Mouse (Mus musculus) stomach, embryonic 14.5 days (tissue): ENCODE measurements around the gene Mapkapk2. TPM values are rescaled to one million over a fixed set of nuclear protein-coding genes. Genes with fewer than 3 reads are reported as not detected.

Experiments
- ATAC-seq: fragments of 200-750 bp; cut with Nextera tagmentation; 2 replicates; pipeline ENCODE4 v1.8.0; 2017; ENCODE audit warnings: low read depth, moderate TSS enrichment; ENCODE audit not compliant: insufficient number of reproducible peaks, insufficient read depth, low FRiP score
- H3K27ac ChIP-seq: fragments of 300-500 bp; sonication (generic); 2 replicates; pipeline ENCODE4 v1.5.1; 2014; ENCODE audit warnings: mild to moderate bottlenecking, low read length, moderate library complexity, mixed read lengths
- H3K27me3 ChIP-seq: fragments of 300-500 bp; sonication (generic); 2 replicates; pipeline ENCODE4 v1.6.1; 2014; ENCODE audit warnings: low read length, control low read depth, mixed read lengths; ENCODE audit not compliant: control insufficient read depth, insufficient read depth
- H3K36me3 ChIP-seq: fragments of 300-500 bp; sonication (generic); 2 replicates; pipeline ENCODE4 v1.6.1; 2014; ENCODE audit warnings: mild to moderate bottlenecking, control low read depth, low read length, moderate library complexity, mixed read lengths; ENCODE audit not compliant: control insufficient read depth, insufficient read depth
- H3K4me1 ChIP-seq: fragments of 300-500 bp; sonication (generic); 2 replicates; pipeline ENCODE4 v1.6.1; 2014; ENCODE audit warnings: low read length, control low read depth, mixed read lengths; ENCODE audit not compliant: control insufficient read depth, insufficient read depth
- H3K4me2 ChIP-seq: fragments of 300-500 bp; sonication (generic); replicated peaks from 2 replicates; pipeline ENCODE4 v1.6.1; 2014; ENCODE audit warnings: low read depth, low read length, control low read depth
- H3K4me3 ChIP-seq: fragments of 300-500 bp; sonication (generic); 2 replicates; pipeline ENCODE4 v1.5.1; 2014; ENCODE audit warnings: low read depth, low read length, control low read depth
- H3K9ac ChIP-seq: fragments of 300-500 bp; sonication (generic); replicated peaks from 2 replicates; pipeline ENCODE4 v1.6.1; 2014; ENCODE audit warnings: low read depth, mild to moderate bottlenecking, control low read depth, low read length, moderate library complexity, mixed read lengths
- H3K9me3 ChIP-seq: fragments of 300-500 bp; sonication (generic); 2 replicates; pipeline ENCODE4 v1.6.1; 2016; ENCODE audit warnings: low read depth, low read length, control low read depth; ENCODE audit not compliant: control insufficient read depth
- WGBS: fragments of 180-500 bp; shearing (Covaris S2); extraction: QIAGEN DNeasy Blood & Tissue Kit; methylation state at CpG from one replicate; pipeline ENCODE4 v1.1.7; 2014; 5-methylcytosine and 5-hydroxymethylcytosine counted together
- polyA plus RNA-seq: library from polyadenylated mRNA; unstranded; fragments of >200 nt; fragmentation: Nextera tagmentation; extraction: Ambion mirVana; gene quantifications from 2 replicates; pipeline ENCODE4 v1.2.1, GENCODE M21; 2014

Gene Mapkapk2
- polyA plus RNA-seq, 1 experiment from 2014 or later: 56.5 TPM

- Histone ChIP-seq H3K4me3 (peak overlapping the region; percentile 92), H3K27me3 (no peaks in the 10 kb centered on the region), H3K9ac (peak overlapping the region; percentile 97), H3K4me2 (peak overlapping the region; percentile 65), H3K4me1 (peaks cover 37% of the 10 kb centered on the region), H3K36me3 (no peaks in the 10 kb centered on the region), H3K27ac (peak overlapping the region; percentile 96), H3K9me3 (no peaks in the 10 kb centered on the region)
- 1% methylated on average over 89 of the region's 98 CpGs for WGBS
- ATAC-seq: peak; percentile 24
These were observed 575 bp downstream of the Mapkapk2 start for GRCm38 (mm10) chr1:131096803-131097699.

- Histone ChIP-seq H3K9ac (peak overlapping the region; percentile 97), H3K27me3 (no peaks in the 10 kb centered on the region), H3K4me1 (peaks cover 43% of the 10 kb centered on the region), H3K27ac (peak overlapping the region; percentile 96), H3K9me3 (no peaks in the 10 kb centered on the region), H3K4me2 (peak overlapping the region; percentile 65), H3K4me3 (peak overlapping the region; percentile 92), H3K36me3 (no peaks in the 10 kb centered on the region)
- 10% methylated on average over 9 of the region's 9 CpGs for WGBS
- no peak for ATAC-seq
These were observed 1.4 kb downstream of the Mapkapk2 start for GRCm38 (mm10) chr1:131096132-131096695.

GRCm38 (mm10) chr1:131095574-131095973 lies 2.1 kb downstream of the Mapkapk2 start:
- H3K9ac ChIP-seq: 0 out of 2 replicates have a peak overlapping the region, but pooled peaks have one; percentile 6
- peaks cover 49% of the 10 kb centered on the region for H3K4me1 ChIP-seq
- no peaks in the 10 kb centered on the region for H3K27me3 ChIP-seq
- peak overlapping the region; percentile 92 for H3K4me3 ChIP-seq
- H3K27ac ChIP-seq: no peak overlapping the region
- H3K9me3 ChIP-seq: no peaks in the 10 kb centered on the region
- peak overlapping the region; percentile 65 for H3K4me2 ChIP-seq
- no peaks in the 10 kb centered on the region for H3K36me3 ChIP-seq
- no peak for ATAC-seq
- WGBS: 20% methylated on average over 8 of the region's 8 CpGs

- Histone ChIP-seq H3K9me3 (no peaks in the 10 kb centered on the region), H3K27ac (no peak overlapping the region), H3K4me3 (no peak overlapping the region), H3K4me2 (no peak overlapping the region), H3K36me3 (no peaks in the 10 kb centered on the region), H3K4me1 (peaks cover 66% of the 10 kb centered on the region), H3K9ac (no peak overlapping the region), H3K27me3 (no peaks in the 10 kb centered on the region)
- 58% methylated on average over 8 of the region's 8 CpGs for WGBS
- no peak for ATAC-seq
These were observed 3.7 kb downstream of the Mapkapk2 start for GRCm38 (mm10) chr1:131093889-131094288.

GRCm38 (mm10) chr1:131092846-131093245 lies 4.8 kb downstream of the Mapkapk2 start:
- Histone ChIP-seq H3K4me2 (no peak overlapping the region), H3K9me3 (no peaks in the 10 kb centered on the region), H3K27me3 (no peaks in the 10 kb centered on the region), H3K27ac (no peak overlapping the region), H3K36me3 (no peaks in the 10 kb centered on the region), H3K4me3 (no peak overlapping the region), H3K9ac (no peak overlapping the region), H3K4me1 (peaks cover 68% of the 10 kb centered on the region)
- ATAC-seq: no peak
- 94% methylated on average over 3 of the region's 3 CpGs for WGBS

- H3K9ac ChIP-seq: no peak overlapping the region
- no peak overlapping the region for H3K4me3 ChIP-seq
- no peak overlapping the region for H3K4me2 ChIP-seq
- H3K4me1 ChIP-seq: peaks cover 73% of the 10 kb centered on the region
- H3K9me3 ChIP-seq: no peaks in the 10 kb centered on the region
- H3K27me3 ChIP-seq: no peaks in the 10 kb centered on the region
- H3K27ac ChIP-seq: no peak overlapping the region
- 79% methylated on average over 3 of the region's 3 CpGs for WGBS
- ATAC-seq: no peak
- H3K36me3 ChIP-seq: no peaks in the 10 kb centered on the region
These were observed 5.5 kb downstream of the Mapkapk2 start for GRCm38 (mm10) chr1:131092173-131092572.

GRCm38 (mm10) chr1:131091481-131091880 lies 6.1 kb downstream of the Mapkapk2 start:
- H3K4me2 ChIP-seq: no peak overlapping the region
- H3K4me1 ChIP-seq: peaks cover 80% of the 10 kb centered on the region

GRCm38 (mm10) chr1:131090877-131091276 lies 6.7 kb downstream of the Mapkapk2 start:
- no peak overlapping the region for H3K27ac ChIP-seq
- ATAC-seq: no peak
- H3K9ac ChIP-seq: no peak overlapping the region; the same call in 1 of the 2 replicates
- no peaks in the 10 kb centered on the region for H3K27me3 ChIP-seq
- 55% methylated on average over 4 of the region's 4 CpGs for WGBS
- no peak overlapping the region for H3K4me2 ChIP-seq
- H3K36me3 ChIP-seq: no peaks in the 10 kb centered on the region
- H3K9me3 ChIP-seq: no peaks in the 10 kb centered on the region
- no peak overlapping the region for H3K4me3 ChIP-seq
- peaks cover 85% of the 10 kb centered on the region for H3K4me1 ChIP-seq

More at GRCm38 (mm10) chr1:131091481-131091880, 6.1 kb downstream of the Mapkapk2 start:
- H3K27ac ChIP-seq: no peak overlapping the region
- no peaks in the 10 kb centered on the region for H3K27me3 ChIP-seq
- H3K9ac ChIP-seq: no peak overlapping the region
- H3K36me3 ChIP-seq: no peaks in the 10 kb centered on the region
- no peak overlapping the region for H3K4me3 ChIP-seq
- no peak for ATAC-seq
- WGBS: 73% methylated on average over 3 of the region's 3 CpGs
- H3K9me3 ChIP-seq: no peaks in the 10 kb centered on the region
